10 mouse cellular contexts compared by ENCODE assay signal in the genomic region with DNA sequence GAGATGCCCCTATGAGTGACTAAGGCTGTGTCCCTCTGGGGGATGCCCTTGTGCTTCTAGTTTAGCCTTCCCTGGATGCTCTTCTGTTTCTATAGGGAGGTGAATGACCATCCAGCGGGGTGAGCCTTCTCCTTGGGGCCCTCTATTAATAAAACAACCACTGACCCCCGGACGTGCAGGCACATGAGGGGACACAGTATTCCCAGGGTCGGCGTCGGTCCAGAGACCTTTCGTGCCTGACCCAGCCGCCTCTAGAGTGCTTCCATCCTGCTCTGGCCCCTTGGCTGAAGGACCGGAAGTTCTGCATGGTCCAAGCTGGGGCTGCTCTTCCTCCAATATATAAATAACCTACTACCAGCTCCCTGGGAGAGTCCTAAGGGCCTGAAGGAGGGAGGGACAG. TPM values are rescaled to one million over a fixed set of nuclear protein-coding genes. Genes with fewer than 3 reads are reported as not detected.
DNase-seq lines count a peak whose midpoint lies in the region; ATAC-seq and TF ChIP-seq lines count a peak whose summit lies in the region.
"Had no signal": no experiment of that assay in that cellular context is flagged by ENCODE, and none has a peak within 500 bp of the region (broad histone marks: within the 10 kb centered on the region; RNA-seq: fewer than 3 reads in every experiment).

No protein-coding gene starts in this region.

- TF ChIP-seq EP300 in lung, postnatal 0 days (IDR thresholded peaks at IDR 0.05) = no peak

- peak; percentile 19; the same call in 1 of the 2 replicates for ATAC-seq in heart, embryonic 13.5 days (ENCODE audit: extremely low read depth, insufficient number of reproducible peaks, low FRiP score, low TSS enrichment)
- ATAC-seq in kidney, embryonic 15.5 days (replicated peaks; ENCODE audit: low FRiP score) = peak; percentile 40; the same call in 1 of the 2 replicates
- peak; percentile 86 for ATAC-seq in lung, postnatal 0 days
- ATAC-seq in hindbrain, embryonic 14.5 days (ENCODE audit: low FRiP score) = no peak
- ATAC-seq in neural tube, embryonic 15.5 days (ENCODE audit: low FRiP score) = no peak

- TF ChIP-seq CTCF in lung, postnatal 0 days (IDR thresholded peaks at IDR 0.05) = no peak

- 57% methylated on average over 9 of the region's 9 CpGs for WGBS in heart, embryonic 13.5 days
- 52% methylated on average over 9 of the region's 9 CpGs for WGBS in kidney, embryonic 15.5 days
- 40% methylated on average over 9 of the region's 9 CpGs for WGBS in lung, postnatal 0 days
- WGBS in hindbrain, embryonic 14.5 days = 79% methylated on average over 9 of the region's 9 CpGs
- 84% methylated on average over 9 of the region's 9 CpGs for WGBS in neural tube, embryonic 15.5 days

- intact Hi-C loops in left cerebral cortex, postnatal 36 days (cut with DNase I) = loop anchor here (10.0 kb wide), 1 partner anchor 330 kb away; a partner anchor contains a TSS

- H3K9ac ChIP-seq in heart, embryonic 13.5 days = peak overlapping the region; percentile 19; the same call in 1 of the 2 replicates
- H3K9ac ChIP-seq in kidney, embryonic 15.5 days = no peak overlapping the region
- H3K9ac ChIP-seq in lung, postnatal 0 days (replicated peaks; ENCODE audit: low read depth) = no peak overlapping the region
- H3K9ac ChIP-seq in hindbrain, embryonic 14.5 days = no peak overlapping the region
- no peak overlapping the region for H3K9ac ChIP-seq in neural tube, embryonic 15.5 days (replicated peaks)

- H3K36me3 ChIP-seq in heart, embryonic 13.5 days = no peaks in the 10 kb centered on the region
- H3K36me3 ChIP-seq in kidney, embryonic 15.5 days = no peaks in the 10 kb centered on the region
- H3K36me3 ChIP-seq in lung, postnatal 0 days (ENCODE audit: insufficient read depth, low read length) = no peaks in the 10 kb centered on the region
- no peaks in the 10 kb centered on the region for H3K36me3 ChIP-seq in hindbrain, embryonic 14.5 days (replicated peaks; ENCODE audit: control insufficient read depth, insufficient read depth)
- no peaks in the 10 kb centered on the region for H3K36me3 ChIP-seq in neural tube, embryonic 15.5 days

- H3K27me3 ChIP-seq in heart, embryonic 13.5 days (replicated peaks) = peaks cover 21% of the 10 kb centered on the region
- H3K27me3 ChIP-seq in kidney, embryonic 15.5 days = no peaks in the 10 kb centered on the region
- no peaks in the 10 kb centered on the region for H3K27me3 ChIP-seq in lung, postnatal 0 days (replicated peaks; ENCODE audit: insufficient read depth, low read length)
- no peaks in the 10 kb centered on the region for H3K27me3 ChIP-seq in hindbrain, embryonic 14.5 days (ENCODE audit: control insufficient read depth, insufficient read depth, low read length)
- peaks cover 14% of the 10 kb centered on the region for H3K27me3 ChIP-seq in neural tube, embryonic 15.5 days (replicated peaks)

- H3K4me2 ChIP-seq in heart, embryonic 13.5 days = no peak overlapping the region
- H3K4me2 ChIP-seq in kidney, embryonic 15.5 days = no peak overlapping the region
- H3K4me2 ChIP-seq in lung, postnatal 0 days (replicated peaks; ENCODE audit: low read depth, low read length) = no peak overlapping the region
- H3K4me2 ChIP-seq in hindbrain, embryonic 14.5 days (replicated peaks) = no peak overlapping the region
- H3K4me2 ChIP-seq in neural tube, embryonic 15.5 days = no peak overlapping the region

- no peak overlapping the region for H3K27ac ChIP-seq in heart, embryonic 13.5 days (replicated peaks)
- peak overlapping the region; percentile 57 for H3K27ac ChIP-seq in kidney, embryonic 15.5 days
- H3K27ac ChIP-seq in lung, postnatal 0 days (ENCODE audit: low read length) = peak overlapping the region; percentile 40; the same call in 1 of the 2 replicates
- no peak overlapping the region for H3K27ac ChIP-seq in hindbrain, embryonic 14.5 days
- no peak overlapping the region for H3K27ac ChIP-seq in neural tube, embryonic 15.5 days (replicated peaks)
- H3K27ac ChIP-seq: left cerebral cortex, adult 2 months had no signal

- peak; percentile 34 for DNase-seq in adrenal gland, postnatal 10 days
- DNase-seq in adrenal gland, postnatal 4 days (ENCODE audit: low spot score in 2 of 2) = no peak
- DNase-seq in lung, postnatal 0 days (ENCODE audit: low spot score) = peak; percentile 60
- DNase-seq in left cerebral cortex, postnatal 36 days (ENCODE audit: low spot score in 2 of 2) = no peak
- DNase-seq in hindbrain, embryonic 14.5 days (ENCODE audit: low spot score) = no peak
- DNase-seq: midbrain, embryonic 14.5 days had no signal

- no peaks in the 10 kb centered on the region for H3K9me3 ChIP-seq in heart, embryonic 13.5 days
- no peaks in the 10 kb centered on the region for H3K9me3 ChIP-seq in kidney, embryonic 15.5 days (replicated peaks)
- no peaks in the 10 kb centered on the region for H3K9me3 ChIP-seq in lung, postnatal 0 days (ENCODE audit: low read length)
- H3K9me3 ChIP-seq in hindbrain, embryonic 14.5 days (ENCODE audit: control insufficient read depth, low read length) = no peaks in the 10 kb centered on the region
- H3K9me3 ChIP-seq in neural tube, embryonic 15.5 days (replicated peaks) = no peaks in the 10 kb centered on the region

- H3K4me3 ChIP-seq in heart, embryonic 13.5 days = no peak overlapping the region
- H3K4me3 ChIP-seq in kidney, embryonic 15.5 days (replicated peaks) = no peak overlapping the region
- H3K4me3 ChIP-seq in lung, postnatal 0 days (ENCODE audit: low read depth, low read length) = no peak overlapping the region
- H3K4me3 ChIP-seq in hindbrain, embryonic 14.5 days (replicated peaks; ENCODE audit: low read length) = no peak overlapping the region
- H3K4me3 ChIP-seq in neural tube, embryonic 15.5 days (replicated peaks) = no peak overlapping the region
- H3K4me3 ChIP-seq: left cerebral cortex, adult 2 months had no signal

- H3K4me1 ChIP-seq in heart, embryonic 13.5 days = peaks cover 24% of the 10 kb centered on the region
- peaks cover 19% of the 10 kb centered on the region for H3K4me1 ChIP-seq in kidney, embryonic 15.5 days
- no peaks in the 10 kb centered on the region for H3K4me1 ChIP-seq in lung, postnatal 0 days (ENCODE audit: insufficient read depth, low read depth, low read length)
- no peaks in the 10 kb centered on the region for H3K4me1 ChIP-seq in hindbrain, embryonic 14.5 days (replicated peaks; ENCODE audit: control insufficient read depth, insufficient read depth, low read length)
- H3K4me1 ChIP-seq in neural tube, embryonic 15.5 days = no peaks in the 10 kb centered on the region

RNA-seq across cellular contexts. Expression of a gene that starts 39.4 kb away (rescaled TPM):
- 10 to 100 TPM; 35.2 to 38.3 TPM for total RNA-seq in adrenal gland, postnatal 10 days (2021)
- total RNA-seq in adrenal gland, postnatal 4 days (2021) = 10 to 100 TPM; 46.1 to 50.4 TPM
- 29.3 and 30.3 TPM in 2 replicates for polyA plus RNA-seq in heart, embryonic 13.5 days (2015; fragmentation: Nextera tagmentation; extraction: Ambion mirVana)
- 63.2 and 65.9 TPM in 2 replicates for polyA plus RNA-seq in kidney, embryonic 15.5 days (2015; fragmentation: Nextera tagmentation; extraction: Ambion mirVana)
- 20.5 and 24.0 TPM in 2 replicates for polyA plus RNA-seq in lung, postnatal 0 days (2015; fragmentation: Nextera tagmentation; extraction: Ambion mirVana)
- total RNA-seq in left cerebral cortex, postnatal 36 days (2021) = 10 to 100 TPM; 24.2 to 28.5 TPM
- polyA plus RNA-seq in hindbrain, embryonic 14.5 days (2014; fragmentation: Nextera tagmentation; extraction: Ambion mirVana) = 39.1 and 42.1 TPM in 2 replicates
- polyA plus RNA-seq in neural tube, embryonic 15.5 days (2015; fragmentation: Nextera tagmentation; extraction: Ambion mirVana) = 41.7 and 44.4 TPM in 2 replicates

RNA-seq across cellular contexts. Expression of a gene that starts 46.8 kb away (rescaled TPM):
- total RNA-seq in adrenal gland, postnatal 10 days (2021) = 10 to 100 TPM; 83.9 to 89.7 TPM
- total RNA-seq in adrenal gland, postnatal 4 days (2021) = 100 to 1,000 TPM; 133 to 136 TPM
- polyA plus RNA-seq in heart, embryonic 13.5 days (2015; fragmentation: Nextera tagmentation; extraction: Ambion mirVana) = 68.7 and 72.2 TPM in 2 replicates
- polyA plus RNA-seq in kidney, embryonic 15.5 days (2015; fragmentation: Nextera tagmentation; extraction: Ambion mirVana) = 124 and 125 TPM in 2 replicates
- polyA plus RNA-seq in lung, postnatal 0 days (2015; fragmentation: Nextera tagmentation; extraction: Ambion mirVana) = 44.9 and 47.5 TPM in 2 replicates
- total RNA-seq in left cerebral cortex, postnatal 36 days (2021) = 10 to 100 TPM; 43.0 to 56.9 TPM
- polyA plus RNA-seq in hindbrain, embryonic 14.5 days (2014; fragmentation: Nextera tagmentation; extraction: Ambion mirVana) = 132 and 134 TPM in 2 replicates
- 98.6 and 99.7 TPM in 2 replicates for polyA plus RNA-seq in neural tube, embryonic 15.5 days (2015; fragmentation: Nextera tagmentation; extraction: Ambion mirVana)

Comparison
In these comparisons a context has a peak if more than half of its experiments do, and no peak if none do; other contexts are left out.
1. DNase-seq: peak in adrenal gland, postnatal 10 days (single experiment) and lung, postnatal 0 days (single experiment); none in adrenal gland, postnatal 4 days (0 of 2), left cerebral cortex, postnatal 36 days (0 of 2) and hindbrain, embryonic 14.5 days (single experiment).
2. ATAC-seq: peak in heart, embryonic 13.5 days (single experiment), kidney, embryonic 15.5 days (single experiment) and lung, postnatal 0 days (single experiment); none in hindbrain, embryonic 14.5 days (single experiment) and neural tube, embryonic 15.5 days (single experiment).
3. H3K27ac ChIP-seq: peak in kidney, embryonic 15.5 days (single experiment) and lung, postnatal 0 days (single experiment); none in heart, embryonic 13.5 days (single experiment), hindbrain, embryonic 14.5 days (single experiment) and neural tube, embryonic 15.5 days (single experiment).